Comparison of ENCODE assay signal across 8 mouse cellular contexts in genomic region chr17:45733038-45733734, GRCm38 (mm10). TPM values are rescaled to one million over a fixed set of nuclear protein-coding genes. Genes with fewer than 3 reads are reported as not detected.
DNase-seq lines count a peak whose midpoint lies in the region; ATAC-seq and TF ChIP-seq lines count a peak whose summit lies in the region.

No protein-coding gene starts in this region.

- no peaks in the 10 kb centered on the region for H3K9me3 ChIP-seq in heart, embryonic 12.5 days (replicated peaks)
- H3K9me3 ChIP-seq in forebrain, postnatal 0 days (ENCODE audit: low read length), result no peaks in the 10 kb centered on the region
- no peaks in the 10 kb centered on the region for H3K9me3 ChIP-seq in neural tube, embryonic 12.5 days

- peak overlapping the region; percentile 58 for H3K9ac ChIP-seq in heart, embryonic 12.5 days
- no peak overlapping the region for H3K9ac ChIP-seq in forebrain, postnatal 0 days
- H3K9ac ChIP-seq in neural tube, embryonic 12.5 days, result peak overlapping the region; percentile 48

- peaks cover 64% of the 10 kb centered on the region for H3K4me1 ChIP-seq in heart, embryonic 12.5 days (replicated peaks)
- peaks cover 28% of the 10 kb centered on the region for H3K4me1 ChIP-seq in forebrain, postnatal 0 days (ENCODE audit: insufficient read depth)
- peaks cover 34% of the 10 kb centered on the region for H3K4me1 ChIP-seq in neural tube, embryonic 12.5 days

- WGBS in heart, embryonic 12.5 days, result 66% methylated on average over 19 of the region's 19 CpGs
- 28% methylated on average over 17 of the region's 19 CpGs for WGBS in forebrain, postnatal 0 days
- 67% methylated on average over 19 of the region's 19 CpGs for WGBS in neural tube, embryonic 12.5 days

- no peak for ATAC-seq in heart, embryonic 12.5 days (ENCODE audit: insufficient number of reproducible peaks, low FRiP score)
- ATAC-seq in forebrain, postnatal 0 days, result peak; percentile 2; the same call in 1 of the 2 replicates
- ATAC-seq in neural tube, embryonic 12.5 days (ENCODE audit: low FRiP score, low read depth), result no peak; the same call in 1 of the 2 replicates

- TF ChIP-seq CTCF in forebrain, postnatal 0 days (IDR thresholded peaks at IDR 0.05; ENCODE audit: low read depth), result no peak

- H3K36me3 ChIP-seq in heart, embryonic 12.5 days, result no peaks in the 10 kb centered on the region
- H3K36me3 ChIP-seq in forebrain, postnatal 0 days (ENCODE audit: insufficient read depth), result no peaks in the 10 kb centered on the region
- no peaks in the 10 kb centered on the region for H3K36me3 ChIP-seq in neural tube, embryonic 12.5 days

- H3K4me3 ChIP-seq in heart, embryonic 12.5 days, result peak overlapping the region; percentile 39; the same call in 1 of the 2 replicates
- H3K4me3 ChIP-seq in forebrain, postnatal 0 days (ENCODE audit: low read depth, low read length), result peak overlapping the region; percentile 36; the same call in 1 of the 2 replicates
- H3K4me3 ChIP-seq in neural tube, embryonic 12.5 days, result peak overlapping the region; percentile 30; the same call in 1 of the 2 replicates

- DNase-seq in heart, postnatal 4 days, result no peak
- peak; percentile 46 for DNase-seq in MN1 (ENCODE audit: low spot score)
- DNase-seq in forebrain, postnatal 0 days, result no peak
- DNase-seq in kidney, postnatal 25 days, result peak; percentile 34 to 69
- DNase-seq in urinary bladder, adult 18-20 months (ENCODE audit: low spot score in 2 of 2), result no peak
- DNase-seq in thymus, postnatal 0 days (ENCODE audit: low spot score), result no peak

- peaks cover 30% of the 10 kb centered on the region for H3K27me3 ChIP-seq in heart, embryonic 12.5 days (replicated peaks)
- H3K27me3 ChIP-seq in forebrain, postnatal 0 days (ENCODE audit: insufficient read depth, low read length), result no peaks in the 10 kb centered on the region
- H3K27me3 ChIP-seq in neural tube, embryonic 12.5 days (replicated peaks), result peaks cover 11% of the 10 kb centered on the region

- H3K4me2 ChIP-seq in heart, embryonic 12.5 days, result peak overlapping the region; percentile 77
- H3K4me2 ChIP-seq in forebrain, postnatal 0 days (ENCODE audit: low read depth), result peak overlapping the region; percentile 91
- H3K4me2 ChIP-seq in neural tube, embryonic 12.5 days (replicated peaks), result peak overlapping the region; percentile 78

- H3K27ac ChIP-seq in heart, embryonic 12.5 days (ENCODE audit: poor library complexity, severe bottlenecking), result no peak overlapping the region
- H3K27ac ChIP-seq in forebrain, postnatal 0 days (ENCODE audit: low read depth, low read length), result no peak overlapping the region
- H3K27ac ChIP-seq in neural tube, embryonic 12.5 days, result no peak overlapping the region

RNA-seq across cellular contexts. Expression of gene 1600014C23Rik, which starts 0.5 kb away (rescaled TPM):
- polyA plus RNA-seq in heart, embryonic 12.5 days (2016; fragmentation: Nextera tagmentation; extraction: Ambion mirVana), result 0.61 TPM in 1 of 2 replicates, not detected in the other
- total RNA-seq in heart, postnatal 4 days (2021), result under 1 TPM in 1 of 2 experiments, not detected in 1; 0.97 TPM
- total RNA-seq in forebrain, postnatal 0 days (2014; rRNA removed), result not detected in 2 replicates
- polyA plus RNA-seq in forebrain, postnatal 0 days (2015; fragmentation: Nextera tagmentation; extraction: Ambion mirVana), result not detected in 2 replicates
- polyA plus RNA-seq in neural tube, embryonic 12.5 days (2016; fragmentation: Nextera tagmentation; extraction: Ambion mirVana), result not detected in 2 replicates
- not detected in 2 replicates for polyA plus RNA-seq in thymus, postnatal 0 days (2015; fragmentation: Nextera tagmentation; extraction: Ambion mirVana)

RNA-seq across cellular contexts. Expression of gene Tmem63b, which starts 46.5 kb away (rescaled TPM):
- 41.2 and 41.4 TPM in 2 replicates for polyA plus RNA-seq in heart, embryonic 12.5 days (2016; fragmentation: Nextera tagmentation; extraction: Ambion mirVana)
- 10 to 100 TPM; 74.3 to 77.1 TPM for total RNA-seq in heart, postnatal 4 days (2021)
- total RNA-seq in forebrain, postnatal 0 days (2014; rRNA removed), result 198 and 228 TPM in 2 replicates
- polyA plus RNA-seq in forebrain, postnatal 0 days (2015; fragmentation: Nextera tagmentation; extraction: Ambion mirVana), result 109 and 131 TPM in 2 replicates
- polyA plus RNA-seq in neural tube, embryonic 12.5 days (2016; fragmentation: Nextera tagmentation; extraction: Ambion mirVana), result 106 and 108 TPM in 2 replicates
- 16.6 and 18.6 TPM in 2 replicates for polyA plus RNA-seq in thymus, postnatal 0 days (2015; fragmentation: Nextera tagmentation; extraction: Ambion mirVana)

RNA-seq across cellular contexts. Expression of gene Mrpl14, which starts 47.1 kb away (rescaled TPM):
- polyA plus RNA-seq in heart, embryonic 12.5 days (2016; fragmentation: Nextera tagmentation; extraction: Ambion mirVana), result 128 and 129 TPM in 2 replicates
- total RNA-seq in heart, postnatal 4 days (2021), result 10 to 100 TPM; 89.8 to 90.8 TPM
- total RNA-seq in forebrain, postnatal 0 days (2014; rRNA removed), result 25.3 and 40.2 TPM in 2 replicates
- 98.6 and 120 TPM in 2 replicates for polyA plus RNA-seq in forebrain, postnatal 0 days (2015; fragmentation: Nextera tagmentation; extraction: Ambion mirVana)
- polyA plus RNA-seq in neural tube, embryonic 12.5 days (2016; fragmentation: Nextera tagmentation; extraction: Ambion mirVana), result 101 and 102 TPM in 2 replicates
- polyA plus RNA-seq in thymus, postnatal 0 days (2015; fragmentation: Nextera tagmentation; extraction: Ambion mirVana), result 174 and 197 TPM in 2 replicates

Comparison
In these comparisons a context has a peak if more than half of its experiments do, and no peak if none do; other contexts are left out.
1. DNase-seq: peak in MN1 (single experiment) and kidney, postnatal 25 days (2 of 2); none in heart, postnatal 4 days (single experiment), forebrain, postnatal 0 days (single experiment), urinary bladder, adult 18-20 months (0 of 2) and thymus, postnatal 0 days (single experiment).
2. Peak in every context shown above with its lines, with median percentiles within 50 percentile points of each other: H3K4me2 ChIP-seq and H3K4me3 ChIP-seq.